Mouse (Mus musculus) thymus, adult 18-20 months (tissue): ENCODE data around the gene Rnf123.
"Not testable (repeated sequence)": the region's sequence is repeated elsewhere in the genome, so short reads cannot be mapped to it uniquely, and the experiment has no call there.

ENCODE experiments used
- DNase-seq, 2 experiments: peaks; one replicate each; pipeline ENCODE4 v3.0.0; 2022; ENCODE audit warnings: mixed read lengths in 2 of 2

Rnf123 gene

DNA sequence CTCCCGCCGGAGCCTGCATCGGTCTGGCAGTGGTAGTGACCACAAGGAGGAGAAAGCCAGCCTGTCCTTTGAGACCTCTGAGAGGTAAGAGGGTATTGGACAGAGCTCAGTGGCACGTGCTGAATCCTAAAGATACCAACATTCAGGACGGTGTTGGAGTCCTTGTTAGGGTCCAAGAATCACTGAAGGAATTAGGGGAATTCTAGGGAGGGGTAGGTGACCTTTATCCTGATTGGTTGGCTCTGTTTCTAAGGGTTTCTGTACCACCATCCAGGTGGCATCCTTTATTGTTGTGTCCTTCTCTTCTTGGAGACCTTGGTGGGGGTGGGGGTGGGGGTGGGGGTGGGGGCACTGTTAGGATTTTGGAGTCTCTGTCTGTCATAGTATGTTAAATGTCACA lies 51.0 kb downstream of the Rnf123 start:
- DNase-seq: no peak

DNA sequence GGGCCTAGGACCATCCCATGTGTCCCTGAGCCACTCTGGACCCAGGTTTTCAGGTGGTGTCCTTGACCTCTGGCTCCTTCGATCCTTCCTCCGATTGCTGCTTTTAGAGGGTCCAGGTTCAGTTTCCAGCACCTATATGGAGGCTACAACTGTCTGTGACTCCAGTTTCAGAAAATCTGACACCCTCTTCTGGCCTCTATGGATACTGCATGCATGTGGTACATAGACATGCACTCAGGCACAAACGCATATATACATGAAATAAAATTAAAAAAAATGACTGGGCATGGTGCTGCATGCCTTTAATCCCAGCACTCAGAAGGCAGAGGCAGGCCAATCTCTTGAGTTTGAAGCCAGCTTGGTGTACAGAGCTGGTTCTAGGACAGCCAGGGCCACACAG lies 55.3 kb downstream of the Rnf123 start:
- no peak for DNase-seq

DNA sequence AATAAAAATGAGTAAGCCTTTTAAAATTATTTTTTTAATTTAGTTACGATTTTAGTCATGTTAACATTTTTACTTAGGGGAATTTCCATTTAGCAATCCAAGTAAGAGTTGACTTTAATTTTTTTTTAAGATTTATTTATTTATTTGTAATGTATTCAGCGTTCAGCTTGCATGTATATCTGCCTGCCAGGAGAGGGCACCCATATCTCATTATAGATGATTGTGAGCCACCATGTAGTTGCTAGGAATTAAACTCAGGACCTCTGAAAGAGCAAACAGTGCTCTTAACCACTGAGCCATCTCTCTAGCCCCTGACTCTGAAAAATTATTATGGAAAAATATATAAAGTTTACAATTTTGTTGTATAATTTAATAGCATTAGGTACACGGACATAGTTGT lies 56.6 kb downstream of the Rnf123 start:
- no peak for DNase-seq

DNA sequence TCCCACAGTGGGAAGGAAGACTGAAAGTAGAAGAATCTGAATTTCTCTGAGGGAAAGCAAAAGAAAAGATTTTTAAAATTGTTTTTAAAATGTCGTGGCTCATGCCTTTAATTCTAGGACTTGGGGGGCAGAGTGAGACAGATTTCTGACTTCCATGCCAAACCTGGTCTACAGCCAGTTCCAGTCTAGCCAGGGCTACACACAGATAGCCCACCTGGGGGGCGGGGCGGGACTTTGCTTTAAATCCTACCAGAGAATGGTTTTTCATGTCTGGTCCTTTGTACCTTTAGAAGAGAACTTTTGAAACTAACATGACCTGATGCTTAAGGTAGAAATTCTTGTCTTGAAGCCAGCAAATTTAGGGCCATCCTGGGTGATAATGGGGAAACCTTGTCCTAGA lies 59.9 kb downstream of the Rnf123 start:
- no peak for DNase-seq

DNA sequence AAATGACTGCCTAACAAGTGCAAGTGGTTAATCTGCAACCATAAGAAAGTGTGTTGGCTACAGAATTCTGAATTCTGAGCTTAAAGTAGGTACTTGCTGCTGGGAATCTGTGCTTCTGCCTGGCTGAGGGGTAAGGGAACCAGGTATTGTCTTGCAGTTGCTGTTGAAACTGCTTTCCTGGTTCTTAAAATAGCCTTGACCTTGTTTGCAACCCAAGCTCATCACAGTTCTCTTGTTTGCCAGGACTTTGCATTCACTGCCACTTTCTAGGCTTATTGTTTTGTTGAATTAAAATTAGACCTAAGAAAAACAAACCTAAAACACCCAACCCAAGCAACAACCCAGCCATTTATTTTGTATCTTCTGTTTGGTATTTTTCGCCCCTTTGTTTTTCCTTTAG lies 62.4 kb downstream of the Rnf123 start:
- DNase-seq: no peak

DNA sequence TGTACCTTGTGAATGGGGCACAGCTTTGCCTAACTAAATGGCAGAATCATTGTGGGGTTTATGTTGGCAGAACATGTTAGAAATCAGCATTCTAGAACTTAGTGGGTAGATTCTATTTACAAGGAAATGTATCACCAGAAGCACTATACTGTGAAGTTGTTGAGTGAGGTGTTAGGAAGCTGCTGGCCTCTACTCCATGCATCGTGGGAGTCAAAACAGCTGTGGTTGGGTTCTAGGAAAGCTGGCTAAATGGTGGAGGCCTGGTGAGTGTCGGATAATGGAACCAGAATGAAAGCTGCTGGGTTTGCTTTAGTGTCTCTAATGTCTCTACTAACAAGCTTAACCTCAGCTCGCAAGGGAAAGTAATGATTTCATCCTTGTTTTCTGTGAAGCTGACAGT lies 66.0 kb downstream of the Rnf123 start:
- DNase-seq: no peak

DNA sequence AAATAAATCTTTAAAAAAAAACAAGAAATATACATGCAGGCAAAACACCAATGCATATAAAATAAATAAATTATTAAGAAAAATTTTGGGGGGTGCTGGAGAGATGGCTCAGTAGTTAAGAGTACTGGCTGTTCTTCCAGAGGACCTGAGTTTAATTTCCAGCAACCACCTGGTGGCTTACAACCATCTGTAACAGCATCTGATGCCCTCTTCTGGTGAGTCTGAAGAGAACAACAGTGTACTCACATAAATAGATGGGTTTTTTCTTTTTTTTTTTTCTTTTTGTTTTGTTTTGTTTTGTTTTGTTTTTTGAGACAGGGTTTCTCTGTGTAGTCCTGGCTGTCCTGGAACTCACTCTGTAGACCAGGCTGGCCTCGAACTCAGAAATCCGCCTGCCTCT lies 69.6 kb downstream of the Rnf123 start:
- not testable (repeated sequence) for DNase-seq

DNA sequence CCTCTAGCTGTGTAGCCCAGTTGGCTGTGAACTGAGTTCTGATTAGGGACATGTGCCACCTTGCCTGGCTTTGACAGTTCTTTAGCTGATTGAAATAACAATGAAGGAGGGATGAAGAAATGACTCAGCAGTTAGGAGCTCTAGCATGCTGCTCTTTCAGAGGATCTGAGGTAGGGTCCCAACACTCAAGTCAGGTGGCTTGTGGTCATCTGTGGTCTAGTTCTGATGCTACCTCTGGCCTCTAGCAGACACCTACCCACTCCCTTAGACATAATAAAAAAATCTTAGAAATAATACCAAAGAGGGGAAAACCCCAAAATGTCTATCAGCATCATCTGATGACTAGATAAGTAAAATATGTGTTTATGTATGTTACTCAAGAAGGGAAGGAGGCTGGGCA lies 72.8 kb downstream of the Rnf123 start:
- no peak for DNase-seq

DNA sequence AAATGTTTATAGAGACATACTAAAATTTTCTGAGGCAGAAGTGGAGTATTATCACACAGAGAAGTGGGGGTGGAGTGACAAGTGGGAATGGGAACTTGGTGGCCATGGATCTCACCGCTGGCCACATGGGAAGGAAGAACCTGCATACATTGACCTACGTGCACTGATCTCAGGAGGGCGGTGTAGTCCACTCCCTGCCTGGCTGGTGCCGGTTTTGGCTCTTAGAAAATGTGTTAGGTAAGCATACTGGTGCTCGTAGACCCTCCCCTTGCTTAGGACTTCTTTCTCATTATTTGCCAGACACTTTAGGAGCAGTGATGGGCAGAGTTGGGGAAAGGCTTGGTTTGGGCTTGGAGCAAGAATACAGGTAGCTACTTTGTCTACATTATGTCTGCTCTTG lies 75.1 kb downstream of the Rnf123 start:
- DNase-seq: no peak

DNA sequence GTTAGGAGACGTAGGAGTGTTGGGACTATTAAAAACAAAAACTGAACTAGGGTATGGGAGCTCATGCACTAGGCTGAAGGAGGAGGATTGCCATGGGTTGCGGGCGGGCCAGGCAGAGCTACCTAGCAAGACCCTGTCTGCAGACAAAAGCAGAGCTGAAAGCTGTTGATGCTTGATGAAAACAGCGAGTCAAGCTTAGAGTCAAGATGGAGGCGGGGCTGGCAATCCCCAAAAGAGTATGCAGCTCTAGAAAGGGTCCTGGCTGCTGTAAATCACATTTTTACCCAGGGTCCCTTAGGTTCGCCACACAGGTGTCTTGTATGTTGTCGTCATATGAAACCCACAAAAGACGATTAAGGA lies 79.6 kb downstream of the Rnf123 start:
- peak in 1 of 2 experiments; percentile 38 for DNase-seq

DNA sequence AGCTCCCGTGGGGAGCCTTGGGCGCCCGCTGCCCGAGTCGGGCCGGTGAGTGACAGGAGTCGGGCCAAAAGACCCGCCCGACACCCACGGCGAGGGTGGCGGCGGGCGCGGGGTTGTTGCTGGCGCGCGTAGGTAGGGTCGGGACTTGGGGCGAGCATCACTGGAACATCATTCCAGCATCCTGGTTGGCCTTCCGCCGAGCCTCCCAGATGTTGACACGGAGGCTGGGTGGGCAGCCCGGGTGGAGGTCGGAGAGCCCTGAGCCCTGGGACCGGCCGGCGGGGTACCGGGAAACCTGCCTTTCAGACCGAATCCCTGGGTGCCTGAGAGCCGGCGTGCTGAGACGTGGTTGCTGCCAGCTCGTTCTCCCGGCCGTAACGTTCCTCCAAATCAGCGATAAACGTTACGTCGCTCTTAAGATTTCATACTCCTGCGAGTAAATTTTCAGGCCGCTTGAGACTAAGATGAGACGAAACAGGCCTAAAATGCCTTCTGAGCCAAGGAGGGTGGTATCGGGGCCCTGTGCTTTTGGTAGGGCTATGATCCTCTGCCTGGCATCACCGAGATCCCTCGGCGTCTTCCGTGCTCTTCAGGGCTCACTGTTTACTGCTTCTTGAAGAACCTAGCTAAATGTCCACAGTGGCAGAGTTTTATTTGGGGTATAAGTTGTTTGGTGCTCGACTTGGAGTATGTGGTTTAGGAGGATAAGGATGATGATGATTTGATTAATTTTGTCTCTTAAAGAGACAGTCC lies 80.2 kb downstream of the Rnf123 start:
- no peak for DNase-seq

DNA sequence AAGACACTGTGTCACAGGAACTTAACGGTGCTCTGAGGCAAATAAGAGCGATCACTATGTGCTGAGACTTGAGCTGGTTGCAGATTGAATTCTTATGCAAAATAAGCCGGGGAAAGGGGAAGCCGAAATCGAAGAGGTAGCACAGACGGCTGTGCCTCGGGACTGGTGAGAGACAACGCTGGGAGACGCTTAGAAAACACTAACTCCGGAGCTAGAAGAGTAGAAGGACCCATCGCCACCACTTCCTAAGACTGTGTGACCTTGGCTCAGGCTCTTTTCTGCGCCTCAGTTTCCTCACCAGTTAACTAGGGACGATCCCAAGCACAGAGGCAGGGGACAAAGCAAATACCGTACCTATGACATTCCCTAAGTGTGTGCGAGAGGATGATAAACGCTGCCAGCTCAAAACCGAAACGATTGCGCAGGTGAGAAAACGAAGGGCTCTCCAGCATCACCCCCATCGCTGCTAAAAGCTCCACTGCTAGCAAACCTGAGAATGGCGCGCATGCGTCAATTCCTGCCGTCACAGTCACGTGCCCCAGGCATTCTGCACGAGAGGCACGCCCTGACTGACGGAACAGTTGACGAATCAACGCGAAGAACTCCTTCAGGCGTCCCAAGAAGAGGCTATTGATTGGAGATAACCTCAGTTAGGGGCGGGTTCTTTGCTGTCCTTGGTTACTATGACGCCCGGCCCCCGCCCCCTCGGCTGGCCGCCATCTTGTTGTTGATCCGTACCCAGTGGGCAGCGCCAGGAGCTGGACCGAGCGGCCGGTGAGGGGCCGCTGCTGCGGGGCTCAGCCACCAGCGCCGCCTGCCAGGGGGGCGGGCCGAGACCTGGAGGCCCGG lies 81.0 kb downstream of the Rnf123 start, which contains the start of gene Ip6k1:
Gene Ip6k1 (plus strand): TSS at position 580 of the 849 bp plus-strand sequence.
- peak; percentile 99 to 100 for DNase-seq
